Mouse (Mus musculus) forebrain, embryonic 11.5 days (tissue): ENCODE measurements around the gene Cul9. TPM values are rescaled to one million over a fixed set of nuclear protein-coding genes. Genes with fewer than 3 reads are reported as not detected.

Source experiments
- microRNA-seq: library from miRNA; unstranded; fragments of <30 nt; microRNA quantifications from one replicate; pipeline ENCODE4, GENCODE M21; 2016; ENCODE audit not compliant: insufficient number of aligned reads
- polyA plus RNA-seq: library from polyadenylated mRNA; unstranded; fragments of >200 nt; fragmentation: Nextera tagmentation; extraction: Ambion mirVana; gene quantifications from 2 replicates; pipeline ENCODE4 v1.2.1, GENCODE M21; 2014

Gene Cul9
- polyA plus RNA-seq, 1 experiment from 2014 or later: 3.4 TPM

Small RNA genes lying within 50 kb of the gene (microRNA-seq; reads per million reads assigned to microRNA genes)
- gene Mir6976: not detected

Other genes starting within 250 kb of the Cul9 start
- gene Dlk2, start 249.0 kb downstream of the Cul9 start, polyA plus RNA-seq: 1.2 and 1.5 TPM in 2 replicates
- gene Abcc10, start 218.0 kb downstream of the Cul9 start, polyA plus RNA-seq: 7.3 and 8.3 TPM in 2 replicates
- 16.4 and 17.0 TPM in 2 replicates for gene Zfp318, start 162.7 kb downstream of the Cul9 start, polyA plus RNA-seq
- 0.28 and 0.52 TPM in 2 replicates for gene Crip3, start 117.5 kb downstream of the Cul9 start, polyA plus RNA-seq
- not detected in 2 replicates for gene Slc22a7, start 107.9 kb downstream of the Cul9 start, polyA plus RNA-seq
- 3.5 TPM in 2 replicates for gene Ttbk1, start 58.7 kb downstream of the Cul9 start, polyA plus RNA-seq
- 87.6 and 89.0 TPM in 2 replicates for gene Dnph1, start 49.7 kb downstream of the Cul9 start, polyA plus RNA-seq
- 5.0 and 5.2 TPM in 2 replicates for gene Srf, start 9.8 kb upstream of the Cul9 start, polyA plus RNA-seq
- gene Ptk7, start 83.1 kb upstream of the Cul9 start, polyA plus RNA-seq: 40.8 and 43.3 TPM in 2 replicates
- 34.9 and 35.8 TPM in 2 replicates for gene Klc4, start 99.6 kb upstream of the Cul9 start, polyA plus RNA-seq
- gene Mrpl2, start 99.8 kb upstream of the Cul9 start, polyA plus RNA-seq: 111 and 117 TPM in 2 replicates
- 34.4 and 34.9 TPM in 2 replicates for gene Cul7, start 103.9 kb upstream of the Cul9 start, polyA plus RNA-seq
- gene Rrp36, start 128.0 kb upstream of the Cul9 start, polyA plus RNA-seq: 61.0 and 64.1 TPM in 2 replicates
- gene Mea1, start 132.4 kb upstream of the Cul9 start, polyA plus RNA-seq: 167 and 187 TPM in 2 replicates
- gene Klhdc3, start 134.5 kb upstream of the Cul9 start, polyA plus RNA-seq: 117 and 129 TPM in 2 replicates
- 140 TPM in 2 replicates for gene Ppp2r5d, start 158.7 kb upstream of the Cul9 start, polyA plus RNA-seq
- 21.4 and 22.7 TPM in 2 replicates for gene Pex6, start 165.1 kb upstream of the Cul9 start, polyA plus RNA-seq
- gene Gnmt, start 182.8 kb upstream of the Cul9 start, polyA plus RNA-seq: 0.36 and 0.80 TPM in 2 replicates
- 61.2 and 61.8 TPM in 2 replicates for gene Cnpy3, start 205.8 kb upstream of the Cul9 start, polyA plus RNA-seq
- gene Ptcra, start 217.3 kb upstream of the Cul9 start, polyA plus RNA-seq: 0.35 and 0.44 TPM in 2 replicates
- 53.7 and 57.5 TPM in 2 replicates for gene 2310039H08Rik, start 226.2 kb upstream of the Cul9 start, polyA plus RNA-seq
- gene Rpl7l1, start 236.3 kb upstream of the Cul9 start, polyA plus RNA-seq: 178 and 189 TPM in 2 replicates